Mouse (Mus musculus) embryonic fibroblast, embryonic 13.5 days (primary cell): Measurements from ENCODE around the gene Ulk2.

ENCODE experiments used
- CTCF ChIP-seq: IDR thresholded peaks from 2 replicates; pipeline ENCODE4 v1.5.1; 2011; ENCODE audit warnings: mild to moderate bottlenecking, control low read depth, low read length, moderate library complexity, borderline replicate concordance; ENCODE audit not compliant: insufficient read depth
- POLR2A ChIP-seq: IDR thresholded peaks from 2 replicates; pipeline ENCODE4 v1.6.1; 2011; ENCODE audit warnings: low read depth, mild to moderate bottlenecking, control low read depth, low read length, moderate library complexity

DNA sequence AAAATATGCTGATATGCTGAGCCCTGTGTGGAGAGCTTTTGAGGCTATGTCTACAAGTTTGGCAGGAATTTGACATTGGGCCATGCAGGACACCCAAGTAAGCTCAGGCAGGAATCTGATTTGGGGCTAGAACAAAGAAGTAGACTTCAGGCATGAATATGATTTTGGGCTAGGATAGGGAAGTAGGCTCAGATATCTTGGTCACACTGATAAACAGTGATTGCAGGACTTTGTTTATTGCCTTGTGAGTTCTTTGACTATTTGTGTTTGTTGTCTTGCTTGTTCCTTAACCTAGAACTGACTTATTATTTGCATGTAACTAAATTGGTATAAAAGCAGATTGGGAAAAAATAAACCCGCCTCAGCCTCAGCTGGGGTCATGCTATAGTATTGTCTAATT is 66.3 kb downstream of the Ulk2 start:
- no peak for TF ChIP-seq POLR2A
- no peak for TF ChIP-seq CTCF
